Mouse (Mus musculus) limb, embryonic 14.5 days (tissue): ENCODE data around the gene Dscam. TPM values are rescaled to one million over a fixed set of nuclear protein-coding genes. Genes with fewer than 3 reads are reported as not detected.

ENCODE experiments used
- ATAC-seq: fragments of 200-750 bp; cut with Nextera tagmentation; 2 replicates; pipeline ENCODE4 v1.8.0; 2017; ENCODE audit warnings: low read depth, moderate number of reproducible peaks, moderate TSS enrichment; ENCODE audit not compliant: low FRiP score
- DNase-seq: peaks from one replicate; pipeline ENCODE4 v3.0.0-alpha.2; 2015; ENCODE audit warnings: low spot score
- H3K27ac ChIP-seq: fragments of 300-500 bp; sonication (generic); replicated peaks from 2 replicates; pipeline ENCODE4 v1.5.1; 2014; ENCODE audit warnings: low read depth, mild to moderate bottlenecking, low read length, moderate library complexity, mixed read lengths
- H3K27me3 ChIP-seq: fragments of 300-500 bp; sonication (generic); 2 replicates; pipeline ENCODE4 v1.6.1; 2014; ENCODE audit warnings: low read length, mixed read lengths; ENCODE audit not compliant: control insufficient read depth, insufficient read depth
- H3K36me3 ChIP-seq: fragments of 300-500 bp; sonication (generic); 2 replicates; pipeline ENCODE4 v1.6.1; 2014; ENCODE audit warnings: mild to moderate bottlenecking, low read length, moderate library complexity, mixed read lengths; ENCODE audit not compliant: control insufficient read depth, insufficient read depth
- H3K4me1 ChIP-seq: fragments of 300-500 bp; sonication (generic); 2 replicates; pipeline ENCODE4 v1.6.1; 2014; ENCODE audit warnings: antibody characterized with exemption, low read length, mixed read lengths; ENCODE audit not compliant: control insufficient read depth, insufficient read depth
- H3K4me2 ChIP-seq: fragments of 300-500 bp; sonication (generic); replicated peaks from 2 replicates; pipeline ENCODE4 v1.6.1; 2014; ENCODE audit warnings: low read depth, mild to moderate bottlenecking, low read length, moderate library complexity; ENCODE audit not compliant: severe bottlenecking
- H3K4me3 ChIP-seq: fragments of 300-500 bp; sonication (generic); replicated peaks from 2 replicates; pipeline ENCODE4 v1.5.1; 2014; ENCODE audit warnings: low read length
- H3K9ac ChIP-seq: fragments of 300-500 bp; sonication (generic); 2 replicates; pipeline ENCODE4 v1.6.1; 2014; ENCODE audit warnings: mild to moderate bottlenecking, low read depth, low read length, moderate library complexity; ENCODE audit not compliant: severe bottlenecking
- H3K9me3 ChIP-seq: fragments of 300-500 bp; sonication (generic); 2 replicates; pipeline ENCODE4 v1.6.1; 2016; ENCODE audit warnings: low read length; ENCODE audit not compliant: control insufficient read depth
- POLR2A ChIP-seq: fragments of 200-500 bp; IDR thresholded peaks from 2 replicates; pipeline ENCODE4 v1.8.0; 2012; ENCODE audit warnings: inconsistent platforms, mild to moderate bottlenecking, moderate library complexity, borderline replicate concordance; ENCODE audit not compliant: insufficient read depth, insufficient read length; ENCODE audit errors: extremely low read depth
- WGBS: fragments of 180-500 bp; shearing (Covaris S2); extraction: QIAGEN DNeasy Blood & Tissue Kit; methylation state at CpG from one replicate; pipeline ENCODE4 v1.1.7; 2014; 5-methylcytosine and 5-hydroxymethylcytosine counted together
- polyA plus RNA-seq, 2 experiments: library from polyadenylated mRNA; depleted of rRNA in 1 of 2; stranded (reverse) in 1 of 2; unstranded in 1 of 2; fragments of >200 nt; fragmentation: Nextera tagmentation in 1 of 2; extraction: Ambion mirVana in 1 of 2; gene quantifications; 2 replicates each; pipeline versions ENCODE4 v1.2.1 to v1.2.3; 2012 to 2014

The Dscam gene
- polyA plus RNA-seq, 2 experiments, result 0.17 to 0.20 TPM

GRCm38 (mm10) chr16:96904359-96904758, 266.2 kb downstream of the Dscam start:
- ATAC-seq (no peak), DNase-seq (no peak)
- H3K27me3 ChIP-seq, result no peaks in the 10 kb centered on the region
- no peaks in the 10 kb centered on the region for H3K36me3 ChIP-seq
- no peaks in the 10 kb centered on the region for H3K4me1 ChIP-seq
- no peak overlapping the region for H3K4me2 ChIP-seq
- no peak for TF ChIP-seq POLR2A
- H3K27ac ChIP-seq, result no peak overlapping the region
- H3K4me3 ChIP-seq, result no peak overlapping the region
- no peak overlapping the region for H3K9ac ChIP-seq
- 18% methylated on average over 2 of the region's 2 CpGs for WGBS
- H3K9me3 ChIP-seq, result no peaks in the 10 kb centered on the region

- Histone ChIP-seq H3K9ac (no peak overlapping the region), H3K4me2 (no peak overlapping the region), H3K36me3 (no peaks in the 10 kb centered on the region), H3K4me3 (no peak overlapping the region), H3K27ac (no peak overlapping the region), H3K4me1 (no peaks in the 10 kb centered on the region), H3K27me3 (no peaks in the 10 kb centered on the region), H3K9me3 (no peaks in the 10 kb centered on the region)
- DNase-seq (no peak), ATAC-seq (no peak)
- no peak for TF ChIP-seq POLR2A
These were observed 268.0 kb downstream of the Dscam start for GRCm38 (mm10) chr16:96902596-96902995.

GRCm38 (mm10) chr16:96901234-96902014, 269.1 kb downstream of the Dscam start:
- H3K9ac ChIP-seq, result no peak overlapping the region
- no peak overlapping the region for H3K4me2 ChIP-seq
- H3K27ac ChIP-seq, result no peak overlapping the region
- H3K27me3 ChIP-seq, result no peaks in the 10 kb centered on the region
- H3K4me3 ChIP-seq, result no peak overlapping the region
- WGBS, result 74% methylated on average over 3 of the region's 3 CpGs
- H3K36me3 ChIP-seq, result no peaks in the 10 kb centered on the region
- TF ChIP-seq POLR2A, result no peak
- no peaks in the 10 kb centered on the region for H3K4me1 ChIP-seq
- no peak for DNase-seq
- no peak for ATAC-seq
- H3K9me3 ChIP-seq, result no peaks in the 10 kb centered on the region

- Histone ChIP-seq H3K36me3 (no peaks in the 10 kb centered on the region), H3K4me3 (no peak overlapping the region), H3K9ac (no peak overlapping the region), H3K27ac (no peak overlapping the region), H3K9me3 (no peaks in the 10 kb centered on the region), H3K4me2 (no peak overlapping the region), H3K4me1 (no peaks in the 10 kb centered on the region), H3K27me3 (no peaks in the 10 kb centered on the region)
- DNase-seq (no peak), ATAC-seq (no peak)
- no peak for TF ChIP-seq POLR2A
These were observed 271.2 kb downstream of the Dscam start for GRCm38 (mm10) chr16:96899329-96899728.

DNA sequence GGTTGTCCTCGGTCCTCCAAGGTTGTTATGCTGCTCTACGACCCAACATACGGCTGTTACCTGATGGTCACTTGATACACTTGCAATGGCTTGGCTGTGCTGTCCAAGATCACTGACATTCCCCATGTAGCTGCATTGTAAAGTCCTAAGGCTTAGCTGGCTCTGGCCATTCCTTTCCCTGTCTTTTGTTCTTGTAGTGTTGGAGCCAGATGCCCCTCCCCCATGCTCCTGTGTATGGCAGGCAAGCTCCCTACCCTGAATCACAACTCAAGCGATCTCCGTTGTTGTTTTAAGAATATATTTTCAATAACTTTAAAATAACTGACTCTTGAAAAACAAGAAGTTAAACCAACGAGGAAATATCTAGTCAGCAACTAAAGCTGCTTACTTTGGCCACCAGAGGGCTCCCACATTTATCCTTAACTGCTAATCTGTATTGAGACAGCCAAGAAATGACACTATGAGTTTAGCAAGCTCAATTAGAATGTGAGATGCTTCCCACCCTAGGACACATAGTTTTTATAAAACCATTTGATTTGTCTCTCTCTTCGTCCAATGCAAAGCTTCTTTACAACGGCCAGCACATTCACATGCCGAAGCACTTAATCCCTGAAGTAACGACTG, 273.9 kb downstream of the Dscam start:
- no peaks in the 10 kb centered on the region for H3K4me1 ChIP-seq
- no peak overlapping the region for H3K9ac ChIP-seq
- 50% methylated on average over 10 of the region's 10 CpGs for WGBS
- no peaks in the 10 kb centered on the region for H3K9me3 ChIP-seq
- H3K36me3 ChIP-seq, result no peaks in the 10 kb centered on the region
- no peak overlapping the region for H3K27ac ChIP-seq
- no peaks in the 10 kb centered on the region for H3K27me3 ChIP-seq
- ATAC-seq, result no peak
- DNase-seq, result peak; percentile 44
- TF ChIP-seq POLR2A, result no peak
- H3K4me2 ChIP-seq, result no peak overlapping the region
- H3K4me3 ChIP-seq, result no peak overlapping the region
